Mouse (Mus musculus): ENCODE data around the gene Clec12a. TPM values are rescaled to one million over a fixed set of nuclear protein-coding genes. Genes with fewer than 3 reads are reported as not detected.

Gene Clec12a
- polyA plus RNA-seq (2014; fragmentation: Illumina TruSeq; extraction: RNeasy Lipid Tissue Mini Kit (QIAGEN cat#74804); ENCODE audit: low read depth, low replicate concordance) = 6.0 TPM

DNA sequence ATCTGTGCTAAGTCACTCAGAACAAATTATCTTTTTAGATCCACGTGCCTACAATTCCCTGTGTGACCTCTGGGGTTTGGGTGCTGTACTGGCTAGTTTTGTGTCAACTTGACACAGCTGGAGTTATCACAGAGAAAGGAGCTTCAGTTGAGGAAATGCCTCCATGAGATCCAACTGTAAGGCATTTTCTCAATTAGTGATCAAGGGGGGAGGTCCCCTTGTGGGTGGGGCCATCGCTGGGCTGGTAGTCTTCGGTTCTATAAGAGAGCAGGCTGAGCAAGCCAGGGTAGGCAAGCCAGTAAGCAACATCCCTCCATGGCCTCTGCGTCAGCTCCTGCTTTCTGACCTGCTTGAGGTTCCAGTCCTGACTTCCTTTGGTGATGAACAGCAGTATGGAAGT is at the start of gene Clec12a:
Gene Clec12a, plus strand, starts transcription at position 301 of the 400 bp plus-strand sequence.

DNA sequence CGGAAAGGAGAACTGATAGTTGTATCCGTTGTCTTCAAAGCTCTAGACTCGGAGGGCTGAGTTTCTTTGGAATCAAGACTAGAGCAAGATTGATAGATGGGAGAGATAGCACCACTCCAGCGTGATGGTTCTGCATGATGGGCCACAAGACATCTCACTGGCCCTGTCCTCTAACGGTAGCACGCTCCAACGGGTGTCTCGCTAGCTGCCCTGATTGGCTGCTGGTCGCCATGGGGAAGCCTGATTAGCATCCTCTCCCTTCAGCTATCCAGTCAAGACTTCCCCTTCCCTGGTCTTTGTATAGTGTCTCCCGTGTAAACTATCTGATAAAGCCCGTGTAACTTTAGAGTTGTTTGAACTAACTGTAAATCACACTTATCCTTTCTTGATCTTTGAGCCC is 10.9 kb upstream of the Clec12a start, which contains the start of gene 4922502D21Rik:
Gene 4922502D21Rik, minus strand, starts transcription at position 187 of the 400 bp plus-strand sequence.

DNA sequence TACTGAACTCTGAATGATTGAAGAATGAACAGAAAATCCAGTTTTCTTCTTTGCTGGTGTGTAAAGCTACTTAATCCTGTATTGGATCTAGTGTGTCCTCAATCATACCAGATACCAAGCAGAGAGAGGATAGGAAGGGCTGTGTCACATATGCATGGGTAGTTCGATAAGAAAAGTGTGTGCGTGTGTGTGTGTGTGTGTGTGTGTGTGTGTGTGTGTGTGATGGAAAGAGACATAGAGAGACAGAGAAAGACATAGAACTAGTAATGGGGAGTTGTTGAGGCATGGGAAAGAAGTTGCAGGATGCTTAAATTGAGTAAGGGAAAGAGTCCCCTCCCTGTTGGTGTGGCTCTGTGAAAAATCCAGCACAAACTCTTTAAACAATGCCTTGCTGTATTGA is 43.3 kb downstream of the Clec12a start, which contains the start of gene Clec12b:
Gene Clec12b, minus strand, starts transcription at position 101 of the 400 bp plus-strand sequence.

DNA sequence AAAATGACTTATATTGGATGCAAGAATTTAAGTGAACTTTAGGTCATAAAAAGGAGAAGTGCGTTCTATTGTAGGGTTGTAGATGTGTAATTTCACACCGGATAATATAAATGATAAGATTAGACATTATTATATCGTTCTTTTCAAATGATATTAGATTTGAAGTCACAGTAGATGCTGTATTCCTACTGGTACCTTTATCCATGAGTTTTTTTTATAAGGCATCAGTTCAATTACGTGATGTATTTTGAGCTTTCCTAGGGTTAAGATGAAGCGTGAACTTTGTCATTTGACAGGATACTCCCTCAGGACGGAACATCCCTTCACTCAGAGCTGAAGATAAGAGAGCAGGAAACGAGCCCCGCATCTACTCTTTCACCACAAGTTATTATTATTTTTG is 54.5 kb downstream of the Clec12a start, which contains the start of gene Clec1b:
Gene Clec1b, plus strand, starts transcription at position 301 of the 400 bp plus-strand sequence.

DNA sequence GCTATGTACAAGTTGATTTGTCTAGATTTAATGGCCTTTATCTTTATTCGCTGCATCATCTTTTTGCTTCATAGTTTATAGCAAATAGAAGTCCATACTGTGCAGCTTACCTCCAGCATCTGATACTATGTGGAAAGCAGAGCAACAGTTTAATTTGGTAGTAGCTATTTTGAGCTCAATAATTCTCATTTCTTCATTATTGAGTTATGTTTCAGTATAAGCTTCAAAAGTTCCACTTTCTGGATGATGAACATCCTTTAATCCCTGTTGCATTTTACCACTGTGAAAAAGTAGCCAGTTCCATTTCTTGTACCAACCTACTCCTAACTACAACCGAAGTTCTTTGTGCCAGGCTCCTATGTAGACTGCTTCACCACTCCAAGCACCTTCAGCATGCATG is 66.1 kb downstream of the Clec12a start, which contains the start of gene Clec9a:
Gene Clec9a, plus strand, starts transcription at position 301 of the 400 bp plus-strand sequence.

Other genes starting within 250 kb of the Clec12a start
- 0.24 TPM for gene Clec2e, start 241.8 kb upstream of the Clec12a start, polyA plus RNA-seq (2014; fragmentation: Illumina TruSeq; extraction: RNeasy Lipid Tissue Mini Kit (QIAGEN cat#74804); ENCODE audit: low read depth, low replicate concordance)
- 86.9 TPM for gene Clec2d, start 162.1 kb upstream of the Clec12a start, polyA plus RNA-seq (2014; fragmentation: Illumina TruSeq; extraction: RNeasy Lipid Tissue Mini Kit (QIAGEN cat#74804); ENCODE audit: low read depth, low replicate concordance)
- gene Cd69, start 67.3 kb upstream of the Clec12a start, polyA plus RNA-seq (2014; fragmentation: Illumina TruSeq; extraction: RNeasy Lipid Tissue Mini Kit (QIAGEN cat#74804); ENCODE audit: low read depth, low replicate concordance) = 0.68 TPM
- 20.7 TPM for gene 4922502D21Rik, start 10.9 kb upstream of the Clec12a start, polyA plus RNA-seq (2014; fragmentation: Illumina TruSeq; extraction: RNeasy Lipid Tissue Mini Kit (QIAGEN cat#74804); ENCODE audit: low read depth, low replicate concordance)
- gene Clec12b, start 43.2 kb downstream of the Clec12a start, polyA plus RNA-seq (2014; fragmentation: Illumina TruSeq; extraction: RNeasy Lipid Tissue Mini Kit (QIAGEN cat#74804); ENCODE audit: low read depth, low replicate concordance) = 0.55 TPM
- not detected for gene Clec1b, start 54.6 kb downstream of the Clec12a start, polyA plus RNA-seq (2014; fragmentation: Illumina TruSeq; extraction: RNeasy Lipid Tissue Mini Kit (QIAGEN cat#74804); ENCODE audit: low read depth, low replicate concordance)
- 2.1 TPM for gene Clec9a, start 66.2 kb downstream of the Clec12a start, polyA plus RNA-seq (2014; fragmentation: Illumina TruSeq; extraction: RNeasy Lipid Tissue Mini Kit (QIAGEN cat#74804); ENCODE audit: low read depth, low replicate concordance)
- gene Clec1a, start 109.3 kb downstream of the Clec12a start, polyA plus RNA-seq (2014; fragmentation: Illumina TruSeq; extraction: RNeasy Lipid Tissue Mini Kit (QIAGEN cat#74804); ENCODE audit: low read depth, low replicate concordance) = 2.6 TPM
- 0.38 TPM for gene Olr1, start 164.5 kb downstream of the Clec12a start, polyA plus RNA-seq (2014; fragmentation: Illumina TruSeq; extraction: RNeasy Lipid Tissue Mini Kit (QIAGEN cat#74804); ENCODE audit: low read depth, low replicate concordance)
- not detected for gene Tmem52b, start 169.9 kb downstream of the Clec12a start, polyA plus RNA-seq (2014; fragmentation: Illumina TruSeq; extraction: RNeasy Lipid Tissue Mini Kit (QIAGEN cat#74804); ENCODE audit: low read depth, low replicate concordance)
- 177 TPM for gene Gabarapl1, start 190.5 kb downstream of the Clec12a start, polyA plus RNA-seq (2014; fragmentation: Illumina TruSeq; extraction: RNeasy Lipid Tissue Mini Kit (QIAGEN cat#74804); ENCODE audit: low read depth, low replicate concordance)
- gene Klre1, start 235.2 kb downstream of the Clec12a start, polyA plus RNA-seq (2014; fragmentation: Illumina TruSeq; extraction: RNeasy Lipid Tissue Mini Kit (QIAGEN cat#74804); ENCODE audit: low read depth, low replicate concordance) = 0.68 TPM
- gene Klrd1, start 249.1 kb downstream of the Clec12a start, polyA plus RNA-seq (2014; fragmentation: Illumina TruSeq; extraction: RNeasy Lipid Tissue Mini Kit (QIAGEN cat#74804); ENCODE audit: low read depth, low replicate concordance) = 2.8 TPM

Measured in adipose tissue, adult 10 weeks (tissue).